Mouse (Mus musculus) MEL (cell line): Measurements from ENCODE around the gene Galnt10.

ENCODE experiments used
- MAFK ChIP-seq: IDR thresholded peaks from 2 replicates; pipeline ENCODE4 v1.6.1; 2011; ENCODE audit warnings: low read depth, mild to moderate bottlenecking, low read length, improper control_type of control experiment, borderline replicate concordance
- MAX ChIP-seq: IDR thresholded peaks from 2 replicates; pipeline ENCODE4 v1.6.1; 2011; ENCODE audit warnings: low read length, improper control_type of control experiment
- TAL1 ChIP-seq: IDR thresholded peaks from 2 replicates; pipeline ENCODE4 v1.6.1; 2012; ENCODE audit warnings: mild to moderate bottlenecking, inconsistent platforms, low read length, moderate library complexity, mixed read lengths
- UBTF ChIP-seq: IDR thresholded peaks from 2 replicates; pipeline ENCODE4 v1.6.1; 2012; ENCODE audit warnings: low read depth, mild to moderate bottlenecking, inconsistent platforms, low read length, improper control_type of control experiment, moderate library complexity, borderline replicate concordance; ENCODE audit not compliant: insufficient read depth

- TF ChIP-seq TAL1 (no peak), MAX (no peak), MAFK (no peak), UBTF (no peak)
Measured at GRCm38 (mm10) chr11:57747294-57748080, 102.2 kb downstream of the Galnt10 start.
